ENCODE assay signal across 11 mouse cellular contexts in the genomic region with DNA sequence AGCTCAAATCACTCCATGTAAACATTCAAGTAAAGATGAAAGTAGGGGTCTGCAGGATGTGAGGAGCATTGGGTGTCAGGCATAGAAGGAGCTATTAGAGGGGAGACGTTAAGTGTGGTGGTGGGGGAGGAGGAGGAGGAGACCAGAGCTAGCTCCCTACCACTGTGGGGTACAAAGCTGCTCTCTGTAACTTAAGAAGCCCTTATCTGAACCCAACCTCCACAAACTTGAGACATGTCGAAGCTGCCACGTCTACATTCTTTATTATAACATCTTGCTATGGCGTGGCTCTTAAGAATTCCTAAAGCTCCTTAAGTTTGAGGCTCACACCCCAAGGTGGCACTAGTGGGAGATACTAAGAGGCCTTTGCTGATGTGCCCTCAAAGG. TPM values are rescaled to one million over a fixed set of nuclear protein-coding genes. Genes with fewer than 3 reads are reported as not detected.
DNase-seq lines count a peak whose midpoint lies in the region; ATAC-seq and TF ChIP-seq lines count a peak whose summit lies in the region.
"Had no signal": no experiment of that assay in that cellular context is flagged by ENCODE, and none has a peak within 500 bp of the region (broad histone marks: within the 10 kb centered on the region; RNA-seq: fewer than 3 reads in every experiment).

No protein-coding gene starts in this region.

- intact Hi-C loops in gastrocnemius, adult 2 months (cut with DNase I) = no loop called here
- intact Hi-C loops in gastrocnemius, postnatal 36 days (cut with DNase I) = no loop called here

- no peaks in the 10 kb centered on the region for H3K27me3 ChIP-seq in kidney, embryonic 16.5 days (ENCODE audit: insufficient read depth, low read length)
- no peaks in the 10 kb centered on the region for H3K27me3 ChIP-seq in embryonic facial prominence, embryonic 11.5 days (ENCODE audit: control insufficient read depth, insufficient read depth, low read length)
- no peaks in the 10 kb centered on the region for H3K27me3 ChIP-seq in liver, embryonic 13.5 days

- no peak for TF ChIP-seq CTCF in gastrocnemius, adult 2 months (IDR thresholded peaks at IDR 0.05)

- no peak overlapping the region for H3K4me2 ChIP-seq in kidney, embryonic 16.5 days (replicated peaks; ENCODE audit: low read depth, low read length)
- H3K4me2 ChIP-seq in embryonic facial prominence, embryonic 11.5 days (ENCODE audit: low read depth, low read length) = no peak overlapping the region
- H3K4me2 ChIP-seq in liver, embryonic 13.5 days = no peak overlapping the region

- H3K9me3 ChIP-seq in kidney, embryonic 16.5 days (ENCODE audit: low read length) = no peaks in the 10 kb centered on the region
- H3K9me3 ChIP-seq in embryonic facial prominence, embryonic 11.5 days (replicated peaks; ENCODE audit: control insufficient read depth, low read length) = no peaks in the 10 kb centered on the region
- no peaks in the 10 kb centered on the region for H3K9me3 ChIP-seq in liver, embryonic 13.5 days (replicated peaks)

- peaks cover 28% of the 10 kb centered on the region for H3K4me1 ChIP-seq in kidney, embryonic 16.5 days (ENCODE audit: insufficient read depth, low read length)
- peaks cover 6% of the 10 kb centered on the region for H3K4me1 ChIP-seq in embryonic facial prominence, embryonic 11.5 days (ENCODE audit: control insufficient read depth, insufficient read depth, low read length)
- H3K4me1 ChIP-seq in liver, embryonic 13.5 days (replicated peaks) = peaks cover 84% of the 10 kb centered on the region

- no peak overlapping the region for H3K9ac ChIP-seq in kidney, embryonic 16.5 days (replicated peaks; ENCODE audit: low read length)
- H3K9ac ChIP-seq in embryonic facial prominence, embryonic 11.5 days (replicated peaks; ENCODE audit: low read length) = no peak overlapping the region
- H3K9ac ChIP-seq in liver, embryonic 13.5 days = no peak overlapping the region

- no peaks in the 10 kb centered on the region for H3K36me3 ChIP-seq in kidney, embryonic 16.5 days (ENCODE audit: insufficient read depth, low read length)
- no peaks in the 10 kb centered on the region for H3K36me3 ChIP-seq in embryonic facial prominence, embryonic 11.5 days (replicated peaks; ENCODE audit: control insufficient read depth, insufficient read depth, low read depth, low read length)
- H3K36me3 ChIP-seq in liver, embryonic 13.5 days = no peaks in the 10 kb centered on the region

- 19% methylated on average over 4 of the region's 4 CpGs for WGBS in kidney, embryonic 16.5 days
- WGBS in embryonic facial prominence, embryonic 11.5 days = 8% methylated on average over 4 of the region's 4 CpGs
- WGBS in liver, embryonic 13.5 days (ENCODE audit: insufficient replicate concordance) = 26% methylated on average over 4 of the region's 4 CpGs

- peak overlapping the region; percentile 67 for H3K27ac ChIP-seq in gastrocnemius, adult 2 months
- peak overlapping the region; percentile 90 for H3K27ac ChIP-seq in kidney, embryonic 16.5 days (ENCODE audit: low read length)
- H3K27ac ChIP-seq in embryonic facial prominence, embryonic 11.5 days (replicated peaks; ENCODE audit: low read depth, low read length) = peak overlapping the region; percentile 88
- peak overlapping the region; percentile 34; the same call in 1 of the 2 replicates for H3K27ac ChIP-seq in liver, embryonic 13.5 days

- no peak for DNase-seq in gastrocnemius, adult 2 months
- DNase-seq in gastrocnemius, postnatal 36 days = no peak
- no peak for DNase-seq in kidney, adult 9 months
- DNase-seq in embryonic facial prominence, embryonic 11.5 days (ENCODE audit: low spot score) = peak; percentile 56
- DNase-seq in liver, embryonic 13.5 days = no peak
- DNase-seq in cerebellum, postnatal 4 days (ENCODE audit: low spot score in 2 of 2) = no peak
- DNase-seq in spleen, adult 12 weeks (ENCODE audit: low spot score) = no peak
- DNase-seq: adrenal gland, postnatal 14 days; cerebellum, adult 11-12 months had no signal

- H3K4me3 ChIP-seq in gastrocnemius, adult 2 months = no peak overlapping the region
- no peak overlapping the region for H3K4me3 ChIP-seq in kidney, embryonic 16.5 days (ENCODE audit: low read length)
- no peak overlapping the region for H3K4me3 ChIP-seq in embryonic facial prominence, embryonic 11.5 days (ENCODE audit: low read depth, low read length)
- no peak overlapping the region for H3K4me3 ChIP-seq in liver, embryonic 13.5 days (replicated peaks)

- ATAC-seq in kidney, embryonic 16.5 days (ENCODE audit: low FRiP score, low TSS enrichment) = peak; percentile 78
- peak; percentile 66 for ATAC-seq in embryonic facial prominence, embryonic 11.5 days (replicated peaks; ENCODE audit: insufficient number of reproducible peaks, low FRiP score, low TSS enrichment, low read depth)
- no peak for ATAC-seq in liver, embryonic 13.5 days (ENCODE audit: low read depth)

RNA-seq across cellular contexts. Expression of gene Ddc, which starts 20.1 kb away (rescaled TPM):
- under 1 TPM; 0.61 to 0.81 TPM for total RNA-seq in gastrocnemius, adult 2 months (2021)
- under 1 TPM; 0.66 to 0.86 TPM for total RNA-seq in gastrocnemius, postnatal 36 days (2021)
- polyA plus RNA-seq in kidney, embryonic 16.5 days (2015; fragmentation: Nextera tagmentation; extraction: Ambion mirVana) = 12.6 and 13.2 TPM in 2 replicates
- polyA plus RNA-seq in embryonic facial prominence, embryonic 11.5 days (2014; fragmentation: Nextera tagmentation; extraction: Ambion mirVana) = 9.6 and 10.4 TPM in 2 replicates
- polyA plus RNA-seq in liver, embryonic 13.5 days (2015; fragmentation: Nextera tagmentation; extraction: Ambion mirVana) = 9.7 and 11.3 TPM in 2 replicates
- total RNA-seq: hematopoietic stem cell, adult 5-6 weeks had no signal

Comparison
In these comparisons a context has a peak if more than half of its experiments do, and no peak if none do; other contexts are left out.
1. H3K27ac ChIP-seq: peak in every context shown above with its lines; median percentile 90 in kidney, embryonic 16.5 days; 88 in embryonic facial prominence, embryonic 11.5 days; 67 in gastrocnemius, adult 2 months; 34 in liver, embryonic 13.5 days.